Mouse (Mus musculus) E14TG2a.4 (cell line): ENCODE measurements around the gene Zyx.

Source experiments
- H3K27me3 ChIP-seq: 2 replicates; pipeline ENCODE4 v1.6.1; 2014; ENCODE audit warnings: low read length, control low read depth; ENCODE audit not compliant: insufficient read depth
- H3K36me3 ChIP-seq: 2 replicates; pipeline ENCODE4 v1.6.1; 2014; ENCODE audit warnings: low read length, control low read depth; ENCODE audit not compliant: insufficient read depth
- H3K4me1 ChIP-seq: replicated peaks from 2 replicates; pipeline ENCODE4 v1.6.1; 2014; ENCODE audit warnings: low read depth, low read length, control low read depth
- H3K4me3 ChIP-seq: replicated peaks from 2 replicates; pipeline ENCODE4 v1.5.1; 2014; ENCODE audit warnings: mild to moderate bottlenecking, low read length
- H3K9me3 ChIP-seq: 2 replicates; pipeline ENCODE4 v1.6.1; 2014; ENCODE audit warnings: low read length, control low read depth
- CTCF ChIP-seq: conservative IDR thresholded peaks from 2 replicates; pipeline ENCODE4 v1.5.1; 2014; ENCODE audit warnings: low read length
- NANOG ChIP-seq: IDR thresholded peaks from 2 replicates; pipeline ENCODE4 v1.6.1; 2014; ENCODE audit warnings: borderline replicate concordance, low read length, mixed read lengths
- POU5F1 ChIP-seq: IDR thresholded peaks from 2 replicates; pipeline ENCODE4 v1.6.1; 2014; ENCODE audit warnings: low read length, borderline replicate concordance

Gene Zyx

DNA sequence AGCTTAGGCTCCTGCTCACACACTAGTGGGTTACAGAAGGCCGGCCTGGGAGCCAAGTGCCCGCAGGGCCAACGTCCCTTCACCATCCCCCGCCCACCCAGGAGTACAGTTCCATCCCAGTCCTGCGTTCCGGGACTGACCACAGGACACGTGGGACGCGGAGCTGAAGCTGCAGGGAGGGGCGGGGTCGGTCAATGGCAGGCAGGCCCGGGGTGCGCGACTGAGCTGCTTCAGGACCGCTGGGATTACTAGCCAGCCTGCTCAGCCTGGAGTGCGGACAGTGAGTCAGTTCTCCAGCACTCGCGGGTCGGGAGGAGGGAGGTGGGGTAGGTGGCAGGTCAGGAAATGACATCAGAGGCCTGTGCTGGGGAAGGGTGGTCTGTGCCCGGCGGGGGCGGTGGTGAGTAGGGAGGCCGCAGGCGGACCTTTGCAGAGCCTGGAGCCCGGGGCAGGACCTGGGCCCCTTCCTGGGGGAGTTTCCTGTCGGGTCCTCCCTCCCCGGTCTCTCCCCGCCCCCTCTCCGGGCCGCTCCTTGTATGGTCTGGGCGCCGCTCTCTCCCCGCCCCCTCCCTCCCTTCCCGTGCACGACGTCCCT lies at the start of gene Zyx:
Gene Zyx, plus strand, starts transcription at position 205 of the 595 bp plus-strand sequence.
- Histone ChIP-seq H3K4me1 (peaks cover 30% of the 10 kb centered on the region), H3K9me3 (no peaks in the 10 kb centered on the region), H3K27me3 (peaks cover 57% of the 10 kb centered on the region), H3K36me3 (no peaks in the 10 kb centered on the region; the same call in 1 of the 2 replicates), H3K4me3 (peak within 1 kb of the TSS; percentile 85)
- TF ChIP-seq POU5F1 (no peak), NANOG (no peak), CTCF (no peak)

DNA sequence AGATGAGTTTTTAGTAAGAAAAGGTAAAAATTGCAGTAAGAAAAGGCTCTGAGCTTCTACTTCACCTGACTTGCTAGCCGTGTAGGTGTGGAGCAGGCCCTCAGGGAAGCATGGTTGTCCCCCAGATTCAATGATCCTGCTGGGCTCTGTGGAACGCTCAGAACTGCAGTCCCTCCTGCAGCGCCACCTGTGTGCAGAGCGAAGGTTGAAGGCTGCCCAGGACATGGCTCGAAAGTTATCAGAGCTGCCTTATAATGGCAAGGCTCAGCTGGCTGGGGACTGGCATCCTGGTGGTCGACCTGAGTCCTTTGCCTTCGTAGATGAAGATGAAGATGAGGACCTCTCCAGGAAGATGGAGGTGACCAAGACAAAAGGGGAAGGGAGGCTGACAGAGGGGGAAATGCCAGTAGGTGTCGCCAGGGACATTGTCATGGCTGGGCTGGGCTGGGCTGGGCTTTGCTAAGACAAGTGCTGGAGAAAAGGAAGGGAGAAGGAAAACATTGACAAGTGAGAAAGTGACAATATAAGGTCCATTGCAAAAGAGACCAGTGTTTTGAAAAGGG lies 39.5 kb upstream of the Zyx start:
- Histone ChIP-seq H3K4me3 (no peak overlapping the region), H3K9me3 (no peaks in the 10 kb centered on the region), H3K4me1 (no peaks in the 10 kb centered on the region), H3K36me3 (peaks cover 69% of the 10 kb centered on the region), H3K27me3 (no peaks in the 10 kb centered on the region)
- no peak for TF ChIP-seq POU5F1
- no peak for TF ChIP-seq CTCF
- TF ChIP-seq NANOG = no peak

DNA sequence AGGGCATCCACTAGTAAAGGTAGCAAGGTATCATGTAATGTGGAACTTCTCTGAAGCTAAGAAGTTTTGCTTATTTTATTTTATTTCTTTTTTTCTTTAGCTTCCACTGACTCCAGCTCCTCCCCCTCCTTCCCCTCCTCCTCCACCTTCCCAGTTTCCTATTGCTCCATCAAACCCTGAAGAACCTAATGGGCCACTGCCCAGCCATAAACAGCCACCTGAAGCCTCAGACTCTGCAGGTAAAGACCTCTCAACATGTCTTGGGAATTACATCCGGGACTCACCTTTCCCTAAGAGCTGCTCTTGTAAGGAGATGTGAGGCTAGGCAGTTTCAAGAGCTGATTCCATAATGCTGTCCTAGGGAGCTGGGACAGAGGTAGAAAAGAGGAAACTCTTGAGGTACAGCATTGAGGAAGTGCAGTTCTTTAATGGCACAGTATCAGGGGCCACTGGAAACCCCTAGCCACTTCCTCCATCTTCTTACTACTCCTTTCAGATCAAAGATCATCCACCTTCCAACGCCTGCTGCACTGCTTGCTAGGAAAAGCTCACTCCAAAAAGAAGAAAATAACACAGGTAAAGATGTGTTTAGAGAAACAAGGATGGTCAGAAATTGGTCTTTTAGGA lies 38.9 kb upstream of the Zyx start:
- H3K27me3 ChIP-seq = no peaks in the 10 kb centered on the region
- H3K4me3 ChIP-seq = no peak overlapping the region
- H3K4me1 ChIP-seq = no peaks in the 10 kb centered on the region
- TF ChIP-seq POU5F1 (no peak), NANOG (no peak), CTCF (no peak)
- H3K9me3 ChIP-seq = no peaks in the 10 kb centered on the region
- peaks cover 66% of the 10 kb centered on the region for H3K36me3 ChIP-seq

DNA sequence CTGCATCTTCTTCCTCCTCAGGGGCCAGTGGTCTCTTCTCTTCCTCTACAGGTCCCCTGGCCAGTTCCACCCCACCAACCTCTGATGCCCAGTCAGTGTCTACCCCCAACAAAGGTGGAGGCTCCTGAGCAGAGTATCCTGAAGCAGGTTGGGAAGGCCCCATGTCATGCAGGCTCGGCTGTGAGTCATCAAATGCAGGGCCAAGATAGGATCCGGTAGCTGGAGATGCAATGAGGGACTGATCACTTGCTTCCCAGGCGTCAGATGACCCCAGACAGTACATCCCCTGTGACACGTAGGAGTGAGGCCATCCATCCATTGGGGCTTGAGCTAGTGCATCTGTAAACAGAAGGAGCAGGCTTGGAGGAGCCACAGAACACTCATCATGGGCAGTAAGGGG lies 31.1 kb upstream of the Zyx start:
- H3K9me3 ChIP-seq = no peaks in the 10 kb centered on the region
- H3K27me3 ChIP-seq = peaks cover 51% of the 10 kb centered on the region
- TF ChIP-seq NANOG (no peak), CTCF (no peak), POU5F1 (no peak)
- peaks cover 11% of the 10 kb centered on the region for H3K36me3 ChIP-seq
- no peak overlapping the region for H3K4me3 ChIP-seq
- H3K4me1 ChIP-seq = peaks cover 6% of the 10 kb centered on the region

DNA sequence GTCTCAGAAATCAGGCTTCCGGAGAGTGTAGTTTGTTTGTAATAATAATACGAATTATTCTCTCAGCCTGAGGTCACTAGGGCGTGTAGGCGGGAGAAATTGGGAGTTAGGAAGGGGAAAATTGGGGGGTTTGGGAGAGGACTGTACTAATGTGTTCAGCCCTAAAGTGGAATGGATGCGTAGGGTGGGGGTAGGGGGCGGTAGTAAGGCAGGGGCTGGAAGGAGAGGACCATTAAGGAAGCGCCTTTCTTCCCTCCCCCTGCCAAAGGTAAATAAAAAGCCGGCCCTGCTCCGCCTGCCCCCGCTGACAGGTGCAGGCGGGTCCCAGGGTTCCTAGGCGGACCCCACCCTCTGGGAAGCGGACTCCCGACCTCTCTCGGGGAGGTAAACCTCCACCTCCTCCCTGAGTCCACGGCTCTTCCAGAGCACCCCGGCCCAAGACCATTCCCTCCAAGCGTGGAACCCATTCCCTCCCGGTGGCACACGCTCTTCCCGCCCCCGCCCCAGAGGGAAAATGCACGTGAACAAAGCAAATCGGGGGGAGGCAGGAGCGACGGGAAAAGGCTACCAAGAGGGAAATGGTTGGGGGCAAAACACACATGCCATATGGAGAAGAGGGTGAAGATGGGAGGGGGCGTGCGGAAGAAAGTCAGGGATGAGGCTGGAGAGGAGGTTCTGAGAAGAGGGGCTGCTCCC lies 25.9 kb upstream of the Zyx start:
- Histone ChIP-seq H3K9me3 (no peaks in the 10 kb centered on the region), H3K27me3 (peaks cover 81% of the 10 kb centered on the region), H3K4me3 (peak overlapping the region; percentile 84), H3K36me3 (no peaks in the 10 kb centered on the region), H3K4me1 (peaks cover 23% of the 10 kb centered on the region)
- TF ChIP-seq NANOG (no peak), CTCF (no peak), POU5F1 (no peak)

DNA sequence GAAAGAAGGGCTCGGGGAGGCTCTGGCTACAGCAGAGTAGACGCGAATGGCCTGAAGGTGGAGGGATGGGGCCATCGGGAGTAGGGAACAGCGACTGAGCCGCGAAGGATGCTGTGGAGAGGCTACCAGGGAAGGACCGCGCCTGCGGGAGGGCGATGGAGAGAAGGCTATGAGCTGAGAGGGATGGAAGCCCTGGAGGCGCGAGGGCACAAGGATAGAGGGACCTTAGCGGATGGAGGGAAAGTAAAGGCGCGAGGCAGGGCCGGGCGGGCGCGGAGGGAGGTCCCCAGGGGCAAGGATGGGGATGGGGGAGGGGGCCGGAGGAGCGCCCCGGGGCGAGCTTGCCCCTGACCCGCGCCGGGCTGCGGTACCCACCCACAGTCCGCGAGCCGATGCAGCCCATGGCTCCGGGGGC lies 25.4 kb upstream of the Zyx start:
- Histone ChIP-seq H3K36me3 (no peaks in the 10 kb centered on the region), H3K9me3 (no peaks in the 10 kb centered on the region), H3K4me1 (peaks cover 23% of the 10 kb centered on the region), H3K27me3 (peaks cover 80% of the 10 kb centered on the region), H3K4me3 (peak overlapping the region; percentile 84)
- TF ChIP-seq CTCF = no peak

DNA sequence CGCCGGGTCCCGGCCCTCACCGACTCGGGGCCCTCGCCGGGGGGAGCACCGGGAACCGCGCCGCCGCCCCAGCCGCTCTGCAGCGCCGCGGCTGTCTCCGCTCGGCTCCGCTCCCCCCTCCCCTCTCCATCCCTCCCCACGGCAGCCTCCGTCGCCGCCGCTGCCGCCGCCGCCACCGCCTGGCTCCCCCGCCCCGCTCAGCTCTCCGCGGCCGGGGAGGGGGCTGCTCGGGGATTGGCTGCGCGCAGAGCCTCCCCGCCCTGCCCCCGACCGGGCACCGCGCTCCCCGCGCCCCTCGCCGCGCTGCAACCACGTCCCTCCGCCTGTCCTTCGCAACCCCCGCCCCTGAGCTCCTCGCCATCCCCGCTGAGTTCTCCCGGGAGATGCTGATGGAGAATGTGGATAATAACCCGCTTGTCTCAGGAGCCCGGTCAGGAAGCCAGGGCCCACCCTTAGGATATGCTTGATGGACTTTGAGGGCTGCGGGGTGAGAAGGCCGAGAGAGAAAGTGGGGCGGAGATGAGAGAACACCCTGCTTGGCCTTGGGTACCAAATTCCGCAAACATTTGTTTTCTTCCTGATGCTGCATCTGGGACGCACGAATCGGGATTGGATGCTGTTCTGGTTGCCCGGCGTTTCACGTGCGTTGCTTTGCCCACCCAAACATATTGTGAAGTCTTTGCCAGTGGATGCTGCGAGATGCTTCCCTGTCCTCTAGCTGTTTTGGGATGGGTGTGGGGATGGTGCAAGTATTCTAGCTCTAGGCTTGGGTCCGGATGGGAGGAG lies 24.8 kb upstream of the Zyx start, which contains the start of gene Fam131b:
Gene Fam131b, minus strand, starts transcription at position 162 of the 786 bp plus-strand sequence.
- Histone ChIP-seq H3K9me3 (no peaks in the 10 kb centered on the region), H3K4me3 (peak within 1 kb of the TSS; percentile 84), H3K27me3 (peaks cover 79% of the 10 kb centered on the region), H3K36me3 (no peaks in the 10 kb centered on the region), H3K4me1 (peaks cover 23% of the 10 kb centered on the region)
- TF ChIP-seq NANOG (no peak), POU5F1 (no peak), CTCF (no peak)

DNA sequence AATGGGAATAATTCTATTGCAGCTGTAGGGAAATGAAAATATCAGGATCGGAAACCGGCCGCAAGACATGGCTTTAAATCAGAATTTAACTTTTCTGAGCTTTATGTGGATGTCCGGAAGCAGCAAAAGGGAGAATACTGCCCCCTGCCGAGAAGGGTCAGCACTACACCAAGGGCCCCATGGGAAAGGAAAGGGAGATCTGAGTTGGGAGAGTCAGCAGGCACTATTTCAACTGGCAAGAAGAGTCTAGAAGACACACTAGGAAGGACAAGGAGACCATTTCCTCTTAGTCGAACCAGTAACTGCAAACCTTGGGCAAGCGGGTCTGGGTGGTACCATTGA lies 24.2 kb upstream of the Zyx start:
- peaks cover 23% of the 10 kb centered on the region for H3K4me1 ChIP-seq
- no peaks in the 10 kb centered on the region for H3K9me3 ChIP-seq
- H3K4me3 ChIP-seq = peak overlapping the region; percentile 84
- no peaks in the 10 kb centered on the region for H3K36me3 ChIP-seq
- TF ChIP-seq CTCF (peak; percentile 98), POU5F1 (no peak)
- peaks cover 76% of the 10 kb centered on the region for H3K27me3 ChIP-seq
